Mouse (Mus musculus) urinary bladder, adult 18-20 months (tissue): Measurements from ENCODE around the gene Tnfrsf14.

Source experiments
- DNase-seq, 2 experiments: peaks; one replicate each; pipeline ENCODE4 v3.0.0; 2022; ENCODE audit warnings: low spot score in 2 of 2, mixed read lengths in 2 of 2

Tnfrsf14 gene

GRCm38 (mm10) chr4:154916662-154917061 is 11.7 kb downstream of the Tnfrsf14 start:
- no peak for DNase-seq

GRCm38 (mm10) chr4:154915286-154915685 is 13.1 kb downstream of the Tnfrsf14 start:
- no peak for DNase-seq

GRCm38 (mm10) chr4:154914707-154915106 is 13.7 kb downstream of the Tnfrsf14 start:
- DNase-seq: no peak

- no peak for DNase-seq
Measured at GRCm38 (mm10) chr4:154914252-154914651, 14.1 kb downstream of the Tnfrsf14 start.

GRCm38 (mm10) chr4:154913845-154914244 is 14.5 kb downstream of the Tnfrsf14 start:
- DNase-seq: no peak

GRCm38 (mm10) chr4:154911644-154912043 is 16.7 kb downstream of the Tnfrsf14 start:
- no peak for DNase-seq

- no peak for DNase-seq
Measured at GRCm38 (mm10) chr4:154910606-154911522, 17.5 kb downstream of the Tnfrsf14 start.

- no peak for DNase-seq
Measured at GRCm38 (mm10) chr4:154908490-154908889, 19.9 kb downstream of the Tnfrsf14 start.

- DNase-seq: peak in 1 of 2 experiments; percentile 44
Measured at GRCm38 (mm10) chr4:154907833-154908232, 20.5 kb downstream of the Tnfrsf14 start.

- DNase-seq: peak; percentile 63 to 77
Measured at GRCm38 (mm10) chr4:154904185-154905071, 23.9 kb downstream of the Tnfrsf14 start.

- no peak for DNase-seq
Measured at GRCm38 (mm10) chr4:154902371-154902770, 26.0 kb downstream of the Tnfrsf14 start.

GRCm38 (mm10) chr4:154898506-154899446 is 29.6 kb downstream of the Tnfrsf14 start, which contains the start of gene Fam213b:
Fam213b (minus strand) TSS chr4:154899135.
- peak; percentile 71 to 76 for DNase-seq

- no peak for DNase-seq
Measured at GRCm38 (mm10) chr4:154897676-154898465, 30.5 kb downstream of the Tnfrsf14 start.

GRCm38 (mm10) chr4:154895549-154895948 is 32.8 kb downstream of the Tnfrsf14 start:
- DNase-seq: no peak

GRCm38 (mm10) chr4:154890887-154891286 is 37.5 kb downstream of the Tnfrsf14 start:
- DNase-seq: no peak

GRCm38 (mm10) chr4:154887593-154888250 is 40.6 kb downstream of the Tnfrsf14 start:
- DNase-seq: no peak

- DNase-seq: no peak
Measured at GRCm38 (mm10) chr4:154886876-154887592, 41.3 kb downstream of the Tnfrsf14 start.

- no peak for DNase-seq
Measured at GRCm38 (mm10) chr4:154885416-154885815, 42.9 kb downstream of the Tnfrsf14 start.

- DNase-seq: no peak
Measured at GRCm38 (mm10) chr4:154882014-154882659, 46.2 kb downstream of the Tnfrsf14 start.
